Mouse (Mus musculus) ES-E14 (cell line): ENCODE measurements at regions not wholly inside any gene's neighbourhood (a gene's known extent, or its start where the extent isn't known, plus 50 kb on each side); places are given as distances from the start of the nearest gene placed in this dataset.

ENCODE experiments used
- CHD2 ChIP-seq: IDR thresholded peaks from 2 replicates; pipeline ENCODE4 v1.6.1; 2014; ENCODE audit warnings: mild to moderate bottlenecking, low read depth, low read length, inconsistent platforms
- HCFC1 ChIP-seq: IDR thresholded peaks from 2 replicates; pipeline ENCODE4 v1.6.1; 2012; ENCODE audit warnings: low read length, inconsistent platforms, borderline replicate concordance; ENCODE audit not compliant: insufficient read depth
- MAFK ChIP-seq: IDR thresholded peaks from 2 replicates; pipeline ENCODE4 v1.6.1; 2014; ENCODE audit warnings: mild to moderate bottlenecking, low read depth, low read length, inconsistent platforms; ENCODE audit not compliant: insufficient read depth
- ZC3H11A ChIP-seq: IDR thresholded peaks from 2 replicates; pipeline ENCODE4 v1.6.1; 2012; ENCODE audit warnings: low read depth, mild to moderate bottlenecking, inconsistent platforms, low read length, borderline replicate concordance
- ZNF384 ChIP-seq: IDR thresholded peaks from 2 replicates; pipeline ENCODE4 v1.6.1; 2012; ENCODE audit warnings: low read depth, low read length, inconsistent platforms

- TF ChIP-seq CHD2 = no peak
- no peak for TF ChIP-seq HCFC1
- no peak for TF ChIP-seq ZC3H11A
- TF ChIP-seq MAFK = no peak
- TF ChIP-seq ZNF384 = no peak
These were observed 294.9 kb upstream of the Agtr1b start for GRCm38 (mm10) chr3:20661883-20662282.
